Mouse (Mus musculus) heart, postnatal 0 days (tissue): ENCODE results near the gene Tmco5.

Experiments used
- CTCF ChIP-seq: IDR thresholded peaks from 2 replicates; pipeline ENCODE4 v1.5.1; 2016; ENCODE audit warnings: antibody characterized with exemption, control low read depth, low read depth
- EP300 ChIP-seq: IDR thresholded peaks from 2 replicates; pipeline ENCODE4 v1.6.1; 2016; ENCODE audit warnings: antibody characterized with exemption, low read depth

GRCm38 (mm10) chr2:116936371-116936770 lies 57.9 kb downstream of the Tmco5 start:
- TF ChIP-seq CTCF, result no peak
- TF ChIP-seq EP300, result no peak
